Mouse (Mus musculus) gonadal fat pad, adult 2 months (tissue): ENCODE data around the gene Gm20388. TPM values are rescaled to one million over a fixed set of nuclear protein-coding genes. Genes with fewer than 3 reads are reported as not detected.
"Not testable (repeated sequence)": the region's sequence is repeated elsewhere in the genome, so short reads cannot be mapped to it uniquely, and the experiment has no call there.

Experiments used
- DNase-seq: peaks from one replicate; pipeline ENCODE4 v3.0.0-alpha.2; 2012; ENCODE audit warnings: low read depth
- polyA plus RNA-seq: library from polyadenylated mRNA; depleted of rRNA; stranded (reverse); fragments of >200 nt; gene quantifications from 2 replicates; pipeline ENCODE4 v1.2.3, GENCODE M21; 2012

Gene Gm20388
- polyA plus RNA-seq, 1 experiment: 119 TPM

GRCm38 (mm10) chr8:121119635-121120455 lies 1209.2 kb downstream of the Gm20388 start:
- no peak for DNase-seq

- DNase-seq: no peak
These were observed 1210.1 kb downstream of the Gm20388 start for GRCm38 (mm10) chr8:121120456-121121419.

- DNase-seq: no peak
These were observed 1211.1 kb downstream of the Gm20388 start for GRCm38 (mm10) chr8:121121704-121122103.

DNA sequence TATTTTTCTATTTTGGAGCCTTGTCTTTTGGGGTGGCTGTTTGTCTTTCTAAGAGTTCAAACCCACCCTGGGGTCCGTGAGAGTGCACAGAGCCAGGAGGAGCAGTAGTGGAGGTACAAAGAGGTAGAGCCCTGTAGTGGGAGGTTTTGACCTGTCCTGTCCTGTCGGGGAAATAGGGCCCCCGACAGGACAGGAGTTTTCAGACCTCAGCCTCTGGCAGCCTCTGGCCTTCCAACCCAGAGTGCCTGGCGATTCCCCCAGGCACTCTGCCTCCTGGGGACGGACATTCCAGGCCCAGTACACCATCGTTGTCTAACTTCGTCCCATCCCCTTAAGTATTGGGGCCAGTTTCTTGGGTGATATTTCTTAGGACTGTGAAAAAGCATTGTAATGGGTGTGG lies 1211.7 kb downstream of the Gm20388 start:
- no peak for DNase-seq

GRCm38 (mm10) chr8:121123113-121123512 lies 1212.5 kb downstream of the Gm20388 start:
- DNase-seq: no peak

GRCm38 (mm10) chr8:121124547-121125239 lies 1214.1 kb downstream of the Gm20388 start:
- no peak for DNase-seq

DNA sequence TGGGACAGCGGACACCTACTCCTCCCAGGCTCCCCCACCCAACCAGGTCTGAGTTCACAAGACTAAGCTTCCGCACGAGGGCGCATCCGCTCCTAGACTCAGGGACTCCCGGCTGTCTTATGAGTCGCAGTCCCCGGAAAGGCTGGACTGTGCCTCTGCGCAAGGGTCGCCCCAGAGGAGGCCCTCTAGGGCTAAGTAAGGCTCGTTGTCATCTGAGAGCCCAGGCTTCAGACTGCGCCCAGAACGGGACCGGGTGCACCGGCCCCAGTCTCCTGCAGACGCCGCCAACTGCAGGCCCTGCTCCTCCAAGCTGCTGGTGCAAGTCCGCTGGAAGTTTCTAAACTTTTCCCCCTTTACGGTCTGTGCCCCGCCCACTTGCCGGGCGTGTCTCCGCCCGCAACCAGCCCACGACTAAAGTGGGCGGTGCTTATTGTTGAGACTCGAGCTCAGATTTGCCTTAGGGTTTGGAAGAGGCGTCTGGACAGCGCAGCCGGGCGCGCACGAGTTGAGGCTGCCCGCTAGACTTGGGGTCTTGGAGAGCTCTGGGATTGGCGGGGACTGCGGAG lies 1214.8 kb downstream of the Gm20388 start:
- DNase-seq: no peak

- no peak for DNase-seq
These were observed 1215.5 kb downstream of the Gm20388 start for GRCm38 (mm10) chr8:121126191-121126590.

- DNase-seq: no peak
These were observed 1216.1 kb downstream of the Gm20388 start for GRCm38 (mm10) chr8:121126694-121127093.

DNA sequence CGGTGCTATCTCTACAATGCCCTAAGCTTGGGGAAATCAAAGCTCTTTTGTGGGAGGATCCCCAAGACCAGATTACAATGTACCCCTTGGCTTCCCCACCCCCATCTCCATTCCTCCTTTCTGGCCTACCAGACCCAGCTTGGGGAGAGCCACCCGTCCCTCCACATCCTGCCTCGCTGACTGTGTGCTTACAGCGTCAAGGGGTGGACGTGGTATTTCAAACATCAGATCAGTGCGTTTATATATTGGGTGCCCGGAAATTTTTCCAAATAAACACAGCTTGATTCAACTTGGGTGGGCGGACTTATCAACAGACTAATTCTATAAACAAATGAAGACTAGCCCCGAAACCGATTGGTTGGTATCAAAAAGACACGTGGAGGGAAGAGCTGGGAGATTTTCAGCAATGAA lies 1216.7 kb downstream of the Gm20388 start:
- DNase-seq: no peak

GRCm38 (mm10) chr8:121127756-121128375 lies 1217.2 kb downstream of the Gm20388 start, which contains the start of gene Foxl1:
Gene Foxl1, plus strand, starts transcription at chr8:121127940.
- DNase-seq: no peak

DNA sequence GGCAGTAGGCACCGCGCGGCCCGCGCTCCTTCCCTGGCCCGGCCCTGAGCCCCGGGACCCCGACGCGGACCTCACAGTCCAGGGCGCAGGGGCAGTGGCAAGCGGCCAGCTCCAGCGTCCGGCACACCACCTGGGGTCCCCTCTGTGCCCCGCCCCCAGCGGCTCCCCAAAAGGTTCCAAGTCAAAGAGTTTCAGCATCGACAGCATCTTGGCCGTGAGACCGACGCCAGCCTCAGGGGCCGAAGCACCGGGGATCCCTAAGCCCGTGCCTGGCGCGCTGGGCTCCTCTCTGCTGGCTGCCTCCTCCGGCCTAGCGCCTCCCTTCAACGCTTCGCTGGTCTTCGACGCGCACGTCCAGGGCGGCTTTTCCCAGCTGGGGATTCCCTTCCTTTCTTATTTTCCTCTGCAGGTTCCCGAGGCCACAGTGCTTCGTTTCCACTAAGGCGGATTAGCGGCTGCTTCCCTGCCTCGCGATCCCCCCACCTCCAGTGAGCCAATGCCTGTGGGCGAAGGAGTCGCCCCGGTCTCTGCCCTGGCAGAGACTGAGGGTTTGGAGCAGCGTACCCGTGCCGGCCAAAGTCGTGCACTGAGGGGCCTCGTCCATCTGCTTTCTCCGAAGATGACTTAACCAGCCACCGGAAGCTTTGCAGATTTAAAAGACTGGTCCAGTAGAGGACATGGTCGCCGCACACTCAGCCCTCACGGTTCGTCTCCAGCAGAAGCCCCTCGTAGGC lies 1218.1 kb downstream of the Gm20388 start:
- DNase-seq: no peak

DNA sequence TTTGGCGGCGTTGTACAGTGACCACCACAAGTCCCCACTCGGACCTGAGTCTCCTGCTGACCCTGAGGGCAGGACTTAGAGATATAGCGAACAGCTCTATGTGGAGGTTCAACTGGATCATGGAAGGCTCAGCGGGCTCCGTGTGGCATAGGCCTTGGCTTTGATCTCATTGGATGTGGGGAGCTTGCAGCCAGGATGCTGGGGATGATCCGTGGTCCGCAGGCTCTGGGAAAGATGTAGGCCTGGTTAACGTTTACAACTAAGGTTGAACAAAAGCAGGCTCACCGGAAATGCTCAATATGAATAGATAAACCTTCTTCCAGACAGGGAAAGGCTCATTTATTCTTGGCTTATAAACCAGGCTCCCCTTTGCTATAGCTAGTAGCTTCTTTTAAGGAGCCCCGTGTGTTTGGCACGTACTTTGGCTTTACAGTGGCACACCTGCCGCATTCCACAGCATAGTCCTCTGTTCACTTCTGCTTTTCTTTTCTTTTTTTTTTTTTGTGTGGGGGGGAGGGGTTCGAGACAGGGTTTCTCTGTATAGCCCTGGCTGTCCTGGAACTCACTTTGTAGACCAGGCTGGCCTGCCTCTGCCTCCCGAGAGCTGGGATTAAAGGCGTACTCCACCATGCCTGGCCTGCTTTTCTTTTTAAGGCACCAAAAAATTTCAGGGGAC lies 1218.8 kb downstream of the Gm20388 start:
- DNase-seq: no peak

GRCm38 (mm10) chr8:121130522-121130921 lies 1219.9 kb downstream of the Gm20388 start:
- DNase-seq: no peak

- no peak for DNase-seq
These were observed 1222.4 kb downstream of the Gm20388 start for GRCm38 (mm10) chr8:121132961-121133513.

DNA sequence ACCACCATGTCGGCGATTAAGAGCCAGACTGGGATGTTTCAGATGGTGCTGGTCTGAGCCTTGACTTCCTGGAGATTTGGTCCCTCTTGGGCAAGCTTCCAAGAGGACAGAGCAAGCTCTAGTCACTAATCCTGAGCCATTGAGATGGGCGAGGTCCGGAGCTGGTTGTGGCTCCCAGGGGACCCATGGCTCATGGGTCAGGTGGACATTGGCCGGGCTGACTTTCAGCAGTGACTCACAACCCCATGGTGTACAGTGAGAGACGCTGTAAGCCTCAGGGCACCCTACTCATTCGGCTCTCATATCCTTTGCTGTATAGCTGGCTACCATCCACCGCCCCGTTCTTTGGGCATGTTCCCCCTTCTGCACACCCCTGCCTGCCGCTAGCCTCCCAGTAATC lies 1223.5 kb downstream of the Gm20388 start:
- no peak for DNase-seq

DNA sequence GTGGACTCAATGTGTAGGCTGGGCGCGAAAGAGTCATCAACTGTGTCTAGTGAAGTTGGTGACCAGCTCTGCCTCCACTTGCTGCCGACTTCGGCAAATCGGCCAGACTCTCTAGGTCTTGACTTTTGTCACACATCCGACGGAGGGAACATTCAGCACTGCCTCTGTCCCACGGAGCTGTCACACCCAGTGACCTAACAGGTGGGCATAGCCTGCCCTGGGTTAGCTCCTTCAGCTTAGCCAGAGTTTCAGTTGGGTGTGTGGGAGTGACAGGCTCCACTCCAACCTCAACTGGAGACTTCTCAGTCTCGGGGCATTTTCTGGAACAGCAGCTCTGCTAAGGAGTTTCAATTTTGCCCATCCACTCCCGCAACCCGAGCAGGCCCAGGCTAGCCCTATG lies 1223.9 kb downstream of the Gm20388 start:
- DNase-seq: no peak

DNA sequence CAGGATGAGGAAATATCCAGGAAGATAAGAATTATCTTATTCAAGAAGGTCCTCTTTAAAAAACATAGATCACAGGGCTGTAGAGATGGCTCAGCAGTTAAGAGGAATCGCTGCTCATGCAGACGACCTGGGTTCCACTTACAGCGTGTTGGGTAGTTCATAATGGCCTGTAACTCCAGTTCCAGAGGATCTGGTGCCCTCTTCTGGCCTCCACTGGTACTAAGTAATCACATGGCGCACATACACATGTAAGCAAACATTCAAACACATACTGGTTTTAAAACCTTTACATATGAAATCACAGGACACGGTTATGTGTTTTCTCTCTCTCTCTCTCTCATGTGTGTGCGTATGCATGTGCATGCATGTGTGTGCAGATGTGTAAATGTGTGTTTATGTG lies 1226.2 kb downstream of the Gm20388 start:
- DNase-seq: no peak

- not testable (repeated sequence) for DNase-seq
These were observed 1235.0 kb downstream of the Gm20388 start for GRCm38 (mm10) chr8:121145457-121146134.
